Mouse (Mus musculus) Muller cell, postnatal 12 days (primary cell): ENCODE results near the gene Gcc1.
A peak's percentile ranks its signal among the peaks of the same experiment; 100 is the strongest.

ENCODE experiments used
- DNase-seq: peaks from one replicate; pipeline ENCODE4 v3.0.0-alpha.2; 2015; ENCODE audit errors: inconsistent ontology term

Gene Gcc1

GRCm38 (mm10) chr6:28422651-28423290, 5.4 kb downstream of the Gcc1 start:
- no peak for DNase-seq

- DNase-seq, result peak; percentile 98
Measured at GRCm38 (mm10) chr6:28421469-28422000, 6.7 kb downstream of the Gcc1 start.

GRCm38 (mm10) chr6:28420865-28421264, 7.3 kb downstream of the Gcc1 start:
- DNase-seq, result no peak

GRCm38 (mm10) chr6:28420361-28420760, 7.8 kb downstream of the Gcc1 start:
- DNase-seq, result no peak

GRCm38 (mm10) chr6:28419673-28420072, 8.5 kb downstream of the Gcc1 start:
- peak; percentile 48 for DNase-seq

GRCm38 (mm10) chr6:28418449-28418848, 9.7 kb downstream of the Gcc1 start:
- DNase-seq, result no peak

- no peak for DNase-seq
Measured at GRCm38 (mm10) chr6:28416981-28417380, 11.2 kb downstream of the Gcc1 start.

GRCm38 (mm10) chr6:28411236-28411635, 17.0 kb downstream of the Gcc1 start:
- no peak for DNase-seq

GRCm38 (mm10) chr6:28410053-28410452, 18.1 kb downstream of the Gcc1 start:
- no peak for DNase-seq

- DNase-seq, result no peak
Measured at GRCm38 (mm10) chr6:28399791-28400190, 28.4 kb downstream of the Gcc1 start.

GRCm38 (mm10) chr6:28398726-28399125, 29.5 kb downstream of the Gcc1 start:
- no peak for DNase-seq

- DNase-seq, result peak; percentile 32
Measured at GRCm38 (mm10) chr6:28397681-28398203, 30.4 kb downstream of the Gcc1 start, which contains the start of gene Zfp800. Gene Zfp800, minus strand, starts transcription at chr6:28398005.

GRCm38 (mm10) chr6:28396853-28397457, 31.2 kb downstream of the Gcc1 start:
- DNase-seq, result peak; percentile 25

GRCm38 (mm10) chr6:28396051-28396852, 31.9 kb downstream of the Gcc1 start:
- no peak for DNase-seq

GRCm38 (mm10) chr6:28389038-28389437, 39.2 kb downstream of the Gcc1 start:
- no peak for DNase-seq

- DNase-seq, result no peak
Measured at GRCm38 (mm10) chr6:28385169-28385568, 43.0 kb downstream of the Gcc1 start.

- DNase-seq, result no peak
Measured at GRCm38 (mm10) chr6:28381983-28382382, 46.2 kb downstream of the Gcc1 start.

- DNase-seq, result peak; percentile 45
Measured at GRCm38 (mm10) chr6:28369966-28370683, 58.1 kb downstream of the Gcc1 start.

GRCm38 (mm10) chr6:28367575-28367974, 60.6 kb downstream of the Gcc1 start:
- no peak for DNase-seq
